Mouse (Mus musculus) frontal cortex, postnatal 25 days (tissue): ENCODE data around the gene Adamts16.

Source experiments
- DNase-seq, 2 experiments: peaks; one replicate each; pipeline ENCODE4 v3.0.0; 2022; ENCODE audit warnings: low spot score in 2 of 2

Gene Adamts16

GRCm38 (mm10) chr13:70714081-70714775 is 127.4 kb downstream of the Adamts16 start:
- no peak for DNase-seq

GRCm38 (mm10) chr13:70713331-70713730 is 128.3 kb downstream of the Adamts16 start:
- DNase-seq = no peak

DNA sequence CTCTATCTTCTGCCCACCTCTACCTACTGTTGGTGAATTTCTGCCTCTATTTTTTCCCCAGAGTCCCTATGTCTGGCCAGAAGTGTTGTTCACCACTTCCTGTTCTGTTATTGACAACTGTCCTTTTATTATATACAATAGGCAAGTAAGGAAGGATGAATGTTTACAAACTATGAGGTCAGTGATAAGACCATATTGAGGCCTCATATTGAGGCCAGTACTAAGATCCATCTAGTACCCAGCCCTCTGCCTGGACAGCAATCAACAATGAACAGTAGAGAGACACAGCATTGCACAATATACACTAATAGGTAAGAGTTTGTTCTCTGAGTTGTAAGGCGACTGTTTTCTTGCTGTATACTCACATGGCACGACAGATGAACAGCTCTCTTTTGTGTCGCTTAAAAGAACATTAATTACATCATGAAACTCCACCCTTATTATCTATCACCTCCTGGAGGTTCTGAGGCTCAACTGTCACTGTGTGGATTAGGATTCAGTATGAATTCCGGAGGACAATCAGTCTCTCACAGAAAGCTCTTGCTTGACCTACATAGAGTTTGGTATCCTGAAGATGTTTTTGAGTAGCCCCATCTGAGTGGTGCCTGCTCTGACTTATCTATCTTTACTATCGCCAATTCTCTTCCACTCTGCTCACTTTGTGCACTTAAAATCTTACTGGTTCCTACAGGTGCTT is 134.3 kb downstream of the Adamts16 start:
- no peak for DNase-seq

DNA sequence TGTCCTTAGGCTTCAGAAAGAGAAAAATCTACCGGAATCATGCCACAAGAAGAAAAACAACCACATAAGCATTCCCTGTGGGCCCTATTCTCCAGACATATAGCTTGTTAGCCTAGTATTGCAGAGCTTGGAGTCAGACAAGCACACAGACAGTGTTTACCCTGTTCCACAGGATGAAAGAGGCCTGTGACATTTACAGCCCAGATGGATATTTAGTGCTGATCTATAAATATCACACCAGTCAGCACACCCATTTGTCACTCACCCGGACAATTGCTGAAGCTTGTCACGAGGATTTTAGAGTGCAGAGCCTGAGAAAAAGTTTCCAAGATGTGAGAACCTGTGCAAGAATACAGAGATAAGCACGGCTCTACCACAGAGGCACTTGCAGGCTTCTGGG is 138.7 kb downstream of the Adamts16 start:
- DNase-seq = no peak

GRCm38 (mm10) chr13:70698812-70699387 is 142.7 kb downstream of the Adamts16 start:
- DNase-seq = peak in 1 of 2 experiments; percentile 13

GRCm38 (mm10) chr13:70689452-70689960 is 152.1 kb downstream of the Adamts16 start:
- DNase-seq = no peak

DNA sequence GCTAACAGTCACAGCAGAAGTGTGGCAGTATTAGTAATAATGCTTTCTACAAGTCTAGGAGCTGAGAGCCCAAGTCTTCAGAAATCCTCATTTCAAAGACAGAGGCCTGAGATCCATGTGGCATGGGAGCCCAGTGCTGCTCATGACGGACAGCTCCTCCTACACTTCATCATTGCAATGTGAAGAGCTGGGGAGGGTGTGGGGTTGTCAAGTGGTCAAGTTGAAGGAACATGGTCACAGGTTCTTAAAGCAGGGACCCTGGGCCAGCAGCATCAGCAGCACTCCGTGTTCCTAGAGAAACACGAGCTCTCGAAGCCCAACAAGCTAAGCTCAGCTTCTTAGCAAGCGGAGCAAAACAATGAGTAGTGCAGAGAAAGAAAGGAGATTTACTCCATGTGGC is 155.8 kb downstream of the Adamts16 start:
- DNase-seq = no peak

- DNase-seq = no peak
Measured at GRCm38 (mm10) chr13:70684976-70685609, 156.5 kb downstream of the Adamts16 start.

DNA sequence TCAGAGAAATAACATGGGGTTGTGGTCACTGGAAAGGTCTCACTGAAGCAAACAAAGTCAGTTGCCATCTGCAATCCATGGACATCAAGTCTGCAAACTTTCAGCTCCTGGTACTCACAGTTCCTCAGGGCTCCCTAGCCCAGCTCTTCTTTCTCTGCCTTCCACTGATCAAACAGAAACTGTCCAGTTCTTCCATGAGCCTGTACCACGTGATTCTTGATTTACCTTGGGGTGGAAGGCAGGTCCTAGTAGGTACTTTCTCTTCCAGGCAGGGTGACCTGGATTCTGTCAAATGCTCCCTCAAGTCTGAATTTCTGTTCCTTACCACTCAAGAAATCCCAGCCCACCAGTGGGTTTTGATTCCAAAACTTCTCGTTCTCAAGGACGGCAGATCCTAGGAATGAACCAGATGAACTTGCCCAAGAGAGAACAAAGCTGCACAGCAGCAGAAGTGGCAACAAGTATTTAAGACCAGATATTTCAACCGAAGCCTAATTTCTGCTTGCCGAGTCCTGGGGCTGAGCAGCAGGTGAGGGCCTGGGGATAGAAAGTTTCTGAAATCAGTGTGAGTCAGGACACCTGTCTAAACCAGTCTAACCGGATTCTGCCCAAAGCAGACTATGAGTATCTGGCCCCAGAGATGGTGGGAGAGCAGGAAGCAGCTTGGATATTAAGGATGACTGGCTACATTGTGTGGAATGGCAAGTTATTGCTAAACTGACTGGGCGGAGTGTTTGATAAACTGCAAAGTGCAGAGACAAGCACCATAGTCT is 160.0 kb downstream of the Adamts16 start:
- DNase-seq = no peak

- DNase-seq = no peak
Measured at GRCm38 (mm10) chr13:70680316-70680715, 161.3 kb downstream of the Adamts16 start.
